Mouse (Mus musculus) embryonic facial prominence, embryonic 14.5 days (tissue): Measurements from ENCODE around the gene Fbxo4. TPM values are rescaled to one million over a fixed set of nuclear protein-coding genes. Genes with fewer than 3 reads are reported as not detected.

Experiments used
- ATAC-seq: fragments of 200-750 bp; cut with Nextera tagmentation; 2 replicates; pipeline ENCODE4 v1.8.0; 2017; ENCODE audit warnings: low read depth, moderate number of reproducible peaks, moderate TSS enrichment
- DNase-seq: peaks from one replicate; pipeline ENCODE4 v3.0.0-alpha.2; 2015; ENCODE audit warnings: low spot score
- H3K27ac ChIP-seq: fragments of 300-500 bp; sonication (generic); replicated peaks from 2 replicates; pipeline ENCODE4 v1.5.1; 2014; ENCODE audit warnings: low read depth, mild to moderate bottlenecking, low read length, moderate library complexity
- H3K27me3 ChIP-seq: fragments of 300-500 bp; sonication (generic); replicated peaks from 2 replicates; pipeline ENCODE4 v1.6.1; 2014; ENCODE audit warnings: low read length; ENCODE audit not compliant: control insufficient read depth, insufficient read depth
- H3K36me3 ChIP-seq: fragments of 300-500 bp; sonication (generic); 2 replicates; pipeline ENCODE4 v1.6.1; 2014; ENCODE audit warnings: low read length, mixed read lengths; ENCODE audit not compliant: control insufficient read depth, insufficient read depth
- H3K4me1 ChIP-seq: fragments of 300-500 bp; sonication (generic); 2 replicates; pipeline ENCODE4 v1.6.1; 2014; ENCODE audit warnings: antibody characterized with exemption, low read length; ENCODE audit not compliant: control insufficient read depth, insufficient read depth
- H3K4me2 ChIP-seq: fragments of 300-500 bp; sonication (generic); 2 replicates; pipeline ENCODE4 v1.6.1; 2014; ENCODE audit warnings: low read depth, mild to moderate bottlenecking, low read length, moderate library complexity, mixed read lengths
- H3K4me3 ChIP-seq: fragments of 300-500 bp; sonication (generic); 2 replicates; pipeline ENCODE4 v1.5.1; 2014; ENCODE audit warnings: low read depth, mild to moderate bottlenecking, low read length
- H3K9ac ChIP-seq: fragments of 300-500 bp; sonication (generic); 2 replicates; pipeline ENCODE4 v1.6.1; 2014; ENCODE audit warnings: low read depth, mild to moderate bottlenecking, low read length, moderate library complexity, mixed read lengths
- H3K9me3 ChIP-seq: fragments of 300-500 bp; sonication (generic); 2 replicates; pipeline ENCODE4 v1.6.1; 2016; ENCODE audit warnings: low read length; ENCODE audit not compliant: control insufficient read depth
- WGBS: fragments of 180-500 bp; shearing (Covaris S2); extraction: QIAGEN DNeasy Blood & Tissue Kit; methylation state at CpG from one replicate; pipeline ENCODE4 v1.1.7; 2014; 5-methylcytosine and 5-hydroxymethylcytosine counted together
- polyA plus RNA-seq: library from polyadenylated mRNA; unstranded; fragments of >200 nt; fragmentation: Nextera tagmentation; extraction: Ambion mirVana; gene quantifications from 2 replicates; pipeline ENCODE4 v1.2.1, GENCODE M21; 2014

Fbxo4 gene
- polyA plus RNA-seq, 1 experiment from 2014 or later, result 12.0 TPM

DNA sequence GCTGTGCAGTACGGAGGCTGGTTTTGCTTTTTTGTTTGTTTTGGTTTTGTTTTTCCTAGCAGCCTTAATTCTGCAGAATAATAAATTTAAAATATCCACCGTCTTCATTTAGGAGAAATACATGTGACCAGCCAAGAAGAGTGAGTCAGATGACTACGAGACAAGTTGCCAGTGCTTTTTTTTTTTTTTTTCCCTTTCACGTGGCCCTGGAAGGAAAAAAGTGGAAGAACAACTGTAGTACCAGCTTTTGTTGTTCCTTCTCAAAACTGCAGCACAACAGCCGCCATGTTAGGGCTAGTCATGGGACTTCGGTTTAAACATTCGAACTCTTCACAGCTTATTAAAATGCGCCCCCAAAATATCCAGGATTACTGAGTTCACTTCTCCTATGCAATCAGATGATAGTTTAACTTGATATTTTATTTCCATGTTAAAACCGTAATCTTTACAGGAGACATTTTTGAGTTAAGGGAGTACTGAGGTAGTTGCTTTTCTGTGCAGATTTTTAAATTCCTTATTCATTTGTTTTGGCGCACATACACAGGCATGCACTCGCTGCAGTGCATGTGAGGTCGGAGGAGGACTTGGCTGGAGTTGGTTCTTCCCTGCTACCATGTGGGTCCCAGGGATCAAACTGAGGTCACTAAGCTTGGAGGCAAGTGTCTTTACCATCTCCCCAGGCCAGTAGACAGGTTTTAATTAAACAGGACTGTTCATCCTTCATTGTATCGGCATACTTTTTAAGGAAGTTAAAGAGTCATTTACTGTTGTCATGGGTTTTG, 45.5 kb upstream of the Fbxo4 start:
- DNase-seq (no peak), ATAC-seq (no peak)
- peaks cover 18% of the 10 kb centered on the region for H3K4me1 ChIP-seq
- H3K9me3 ChIP-seq, result no peaks in the 10 kb centered on the region
- H3K4me2 ChIP-seq, result no peak overlapping the region
- no peaks in the 10 kb centered on the region for H3K36me3 ChIP-seq
- no peak overlapping the region for H3K4me3 ChIP-seq
- H3K9ac ChIP-seq, result no peak overlapping the region
- H3K27ac ChIP-seq, result no peak overlapping the region
- H3K27me3 ChIP-seq, result no peaks in the 10 kb centered on the region
- 75% methylated on average over 13 of the region's 13 CpGs for WGBS

DNA sequence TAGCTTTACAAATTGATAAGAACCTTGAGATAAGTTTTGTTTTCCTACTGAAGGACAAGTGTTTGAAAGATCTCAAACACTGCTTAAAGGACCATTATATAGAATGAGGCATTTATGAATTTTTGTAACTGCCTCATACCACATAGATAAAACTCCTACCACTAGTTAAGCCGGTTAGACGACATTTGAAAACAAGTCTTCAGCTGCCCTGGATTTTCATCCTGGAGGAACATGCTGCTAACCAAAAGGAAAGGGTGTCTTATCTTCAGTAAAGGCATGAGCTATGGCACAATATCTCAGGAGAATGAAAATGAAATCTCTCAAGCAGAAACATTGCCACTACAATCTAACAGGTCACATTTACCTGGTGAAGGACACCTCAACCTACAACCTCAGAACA, 44.4 kb upstream of the Fbxo4 start:
- Histone ChIP-seq H3K4me1 (peaks cover 18% of the 10 kb centered on the region), H3K27ac (no peak overlapping the region; the same call in 1 of the 2 replicates), H3K4me3 (no peak overlapping the region), H3K36me3 (no peaks in the 10 kb centered on the region), H3K4me2 (no peak overlapping the region), H3K9ac (no peak overlapping the region), H3K9me3 (no peaks in the 10 kb centered on the region), H3K27me3 (no peaks in the 10 kb centered on the region)
- no peak for ATAC-seq
- DNase-seq, result peak; percentile 58
- 81% methylated on average over 2 of the region's 2 CpGs for WGBS

GRCm38 (mm10) chr15:4020711-4021110, 41.3 kb upstream of the Fbxo4 start:
- Histone ChIP-seq H3K4me2 (no peak overlapping the region), H3K4me1 (0 out of 2 replicates have a peak, but pooled peaks cover 5% of the 10 kb centered on the region), H3K27me3 (no peaks in the 10 kb centered on the region), H3K4me3 (no peak overlapping the region), H3K9ac (no peak overlapping the region), H3K9me3 (no peaks in the 10 kb centered on the region), H3K27ac (no peak overlapping the region), H3K36me3 (no peaks in the 10 kb centered on the region)
- ATAC-seq (0 out of 2 replicates have a peak, but pooled peaks have one; percentile 22), DNase-seq (peak; percentile 44)
- 84% methylated on average over 4 of the region's 4 CpGs for WGBS

- ATAC-seq, result no peak
- H3K36me3 ChIP-seq, result no peaks in the 10 kb centered on the region
- H3K4me3 ChIP-seq, result no peak overlapping the region
- no peak overlapping the region for H3K4me2 ChIP-seq
- WGBS, result 77% methylated on average over 2 of the region's 2 CpGs
- H3K27me3 ChIP-seq, result no peaks in the 10 kb centered on the region
- H3K9ac ChIP-seq, result no peak overlapping the region
- no peak overlapping the region for H3K27ac ChIP-seq
- no peaks in the 10 kb centered on the region for H3K4me1 ChIP-seq
- no peak for DNase-seq
- no peaks in the 10 kb centered on the region for H3K9me3 ChIP-seq
Measured at GRCm38 (mm10) chr15:4013873-4014272, 34.5 kb upstream of the Fbxo4 start.

GRCm38 (mm10) chr15:4000536-4000935, 21.2 kb upstream of the Fbxo4 start:
- Histone ChIP-seq H3K4me2 (no peak overlapping the region), H3K9ac (no peak overlapping the region), H3K36me3 (no peaks in the 10 kb centered on the region), H3K9me3 (peaks cover 8% of the 10 kb centered on the region), H3K4me1 (no peaks in the 10 kb centered on the region), H3K27ac (no peak overlapping the region), H3K4me3 (no peak overlapping the region), H3K27me3 (no peaks in the 10 kb centered on the region)
- ATAC-seq (no peak), DNase-seq (no peak)
- 85% methylated on average over 2 of the region's 2 CpGs for WGBS

- no peaks in the 10 kb centered on the region for H3K27me3 ChIP-seq
- H3K4me1 ChIP-seq, result peaks cover 6% of the 10 kb centered on the region
- no peaks in the 10 kb centered on the region for H3K36me3 ChIP-seq
- H3K4me2 ChIP-seq, result no peak overlapping the region
- DNase-seq, result no peak
- no peak overlapping the region for H3K27ac ChIP-seq
- 77% methylated on average over 2 of the region's 2 CpGs for WGBS
- H3K4me3 ChIP-seq, result no peak overlapping the region
- no peak overlapping the region for H3K9ac ChIP-seq
- no peaks in the 10 kb centered on the region for H3K9me3 ChIP-seq
- ATAC-seq, result no peak
Measured at GRCm38 (mm10) chr15:3999144-3999543, 19.8 kb upstream of the Fbxo4 start.

DNA sequence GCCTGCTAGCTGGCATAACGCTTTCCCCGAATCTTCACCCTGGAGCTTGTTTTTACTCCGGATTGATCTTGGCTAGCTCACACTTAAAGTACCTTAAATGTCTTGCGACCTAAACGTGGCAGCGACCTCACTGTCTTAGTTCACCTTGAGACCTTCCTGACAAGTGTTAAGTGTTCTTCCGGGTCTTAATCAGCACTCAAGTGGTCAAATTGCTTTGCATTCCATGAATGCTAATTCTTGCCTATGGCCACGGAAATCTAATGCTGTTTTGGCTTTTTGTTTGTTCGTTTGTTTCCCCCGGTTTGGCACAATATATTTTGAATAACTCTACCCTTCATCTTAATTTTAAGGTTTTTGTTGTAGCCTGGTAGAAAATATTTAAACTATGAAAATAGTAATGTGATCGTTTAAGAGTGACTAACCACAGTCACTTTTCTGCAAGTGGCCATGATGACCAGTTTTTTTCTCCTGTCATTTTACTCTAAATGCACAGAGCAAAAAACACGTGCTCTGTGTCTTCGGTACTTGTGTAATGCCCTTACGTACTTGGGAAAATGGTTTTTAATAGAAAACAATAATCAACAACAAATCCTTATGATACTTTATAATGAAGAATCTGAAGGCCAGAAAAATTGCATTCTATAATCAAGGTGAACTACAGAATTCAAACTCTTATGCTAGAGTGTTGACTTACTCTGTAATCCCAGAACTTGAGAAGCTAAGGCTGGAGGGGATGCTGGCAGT, 17.1 kb upstream of the Fbxo4 start:
- 18% methylated on average over 14 of the region's 14 CpGs for WGBS
- peak overlapping the region; percentile 74 for H3K27ac ChIP-seq

DNA sequence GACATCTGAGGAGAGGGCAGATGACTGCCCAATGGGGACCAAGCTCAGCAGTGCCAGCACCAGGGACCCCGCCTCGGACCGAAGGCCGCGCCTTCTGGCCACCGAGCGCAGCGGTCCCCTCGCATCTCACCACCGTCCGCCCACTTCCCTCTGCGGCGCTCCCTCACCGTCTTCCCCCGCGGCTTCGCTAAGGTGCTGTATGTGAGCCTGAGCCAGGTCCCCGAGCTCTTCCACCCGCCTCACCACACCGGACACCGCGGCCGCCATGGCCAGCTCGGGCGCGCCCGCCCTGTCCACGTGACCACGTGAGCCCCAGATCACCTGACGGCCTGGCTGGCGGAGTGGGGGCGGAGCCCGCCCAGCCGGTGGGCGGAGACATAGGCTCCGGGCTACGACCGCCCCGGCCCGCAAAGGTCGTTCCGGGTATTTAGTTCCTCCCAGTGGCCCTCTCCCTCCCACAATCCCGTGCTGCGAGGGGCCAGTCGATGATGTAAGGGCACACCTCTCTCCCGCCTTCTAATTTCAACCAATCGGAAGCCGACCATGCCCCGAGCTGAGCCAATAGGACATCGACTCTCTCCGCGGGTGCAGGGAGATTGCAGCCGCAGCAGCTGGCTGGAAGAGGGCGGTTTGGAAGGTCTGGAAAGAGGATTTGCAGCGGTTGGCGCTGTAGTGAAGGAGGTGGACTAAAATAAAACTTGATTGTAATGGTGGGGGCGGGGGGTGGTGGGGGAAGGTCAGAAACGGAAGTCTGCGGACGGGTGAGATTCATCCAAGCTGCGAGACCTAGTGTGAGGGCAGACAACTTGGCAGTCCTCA, 16.3 kb upstream of the Fbxo4 start, which contains the start of gene AW549877:
Gene AW549877, minus strand, starts transcription at position 297 of the 819 bp plus-strand sequence.
- H3K27me3 ChIP-seq, result no peaks in the 10 kb centered on the region
- peak within 1 kb of the TSS; percentile 94 for H3K27ac ChIP-seq
- H3K36me3 ChIP-seq, result peaks cover 15% of the 10 kb centered on the region; the same call in 1 of the 2 replicates
- H3K4me3 ChIP-seq, result peak within 1 kb of the TSS; percentile 87
- DNase-seq (peak; percentile 99), ATAC-seq (peak; percentile 99)
- 0% methylated on average over 38 of the region's 61 CpGs for WGBS
- H3K9me3 ChIP-seq, result no peaks in the 10 kb centered on the region
- H3K4me1 ChIP-seq, result peaks cover 6% of the 10 kb centered on the region
- H3K9ac ChIP-seq, result peak within 1 kb of the TSS; percentile 89
- peak within 1 kb of the TSS; percentile 65 for H3K4me2 ChIP-seq

More for the DNA sequence above, 17.1 kb upstream of the Fbxo4 start:
- Histone ChIP-seq H3K4me1 (peaks cover 6% of the 10 kb centered on the region), H3K4me2 (peak overlapping the region; percentile 65), H3K4me3 (peak overlapping the region; percentile 87), H3K9ac (peak overlapping the region; percentile 65), H3K36me3 (peaks cover 7% of the 10 kb centered on the region; the same call in 1 of the 2 replicates), H3K27me3 (no peaks in the 10 kb centered on the region), H3K9me3 (no peaks in the 10 kb centered on the region)
- no peak for DNase-seq
- no peak; the same call in 1 of the 2 replicates for ATAC-seq
